Mouse (Mus musculus): ENCODE measurements around the gene Ist1. TPM values are rescaled to one million over a fixed set of nuclear protein-coding genes. Genes with fewer than 3 reads are reported as not detected.
A peak's percentile ranks its signal among the peaks of the same experiment; 100 is the strongest.

The Ist1 gene
- polyA plus RNA-seq, 1 experiment from 2014 or later = 34.1 TPM

DNA sequence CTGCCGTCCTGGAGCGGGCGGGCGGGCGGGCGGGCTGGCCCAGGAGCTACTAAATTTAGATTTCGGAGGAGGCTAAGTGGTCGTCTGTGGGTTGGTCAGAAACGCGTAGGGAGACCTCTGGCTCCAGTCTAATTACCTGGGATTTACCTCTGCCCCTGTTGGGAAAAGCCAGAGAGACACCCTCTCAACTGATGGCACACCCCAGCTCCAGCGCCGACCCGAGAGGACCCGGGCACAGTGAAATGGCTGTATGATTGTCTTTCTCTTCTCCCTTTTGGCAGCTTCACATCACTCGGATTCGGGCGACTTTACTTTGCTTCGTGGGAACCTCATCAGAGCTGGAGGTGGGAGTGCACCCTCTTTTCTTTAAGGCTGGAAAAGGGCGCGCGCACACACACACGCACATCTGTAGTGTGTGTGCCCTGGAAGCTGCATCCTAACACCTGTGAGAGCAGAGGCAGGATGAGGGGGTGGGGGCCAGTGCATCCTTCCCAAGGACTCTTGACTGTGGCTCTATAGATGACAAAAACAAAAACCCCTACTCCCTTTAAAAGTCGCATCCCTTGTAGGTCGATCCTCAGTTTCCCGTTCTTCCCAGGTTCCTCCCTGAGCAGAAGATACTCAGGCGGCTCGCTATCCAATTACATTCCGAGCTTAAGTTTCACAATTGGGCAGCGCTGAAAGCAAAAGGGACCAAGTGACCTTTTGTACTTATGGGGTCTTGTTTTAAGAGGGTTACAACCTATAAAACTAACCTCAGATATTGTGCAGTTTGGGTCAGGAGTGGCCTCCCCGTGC is 13.2 kb upstream of the Ist1 start:
- H3K4me1 ChIP-seq (replicated peaks) = peaks cover 33% of the 10 kb centered on the region
- ATAC-seq (ENCODE audit: insufficient read depth) = peak; percentile 8
- peaks cover 32% of the 10 kb centered on the region for H3K36me3 ChIP-seq (replicated peaks)
- H3K9ac ChIP-seq = peak overlapping the region; percentile 96
- peak overlapping the region; percentile 98 for H3K4me2 ChIP-seq
- no peaks in the 10 kb centered on the region for H3K9me3 ChIP-seq (replicated peaks)
- peak overlapping the region; percentile 65 for H3K27ac ChIP-seq (replicated peaks)
- 3% methylated on average over 30 of the region's 30 CpGs for WGBS (ENCODE audit: insufficient replicate concordance)
- H3K27me3 ChIP-seq = peaks cover 23% of the 10 kb centered on the region
- peak overlapping the region; percentile 87 for H3K4me3 ChIP-seq (replicated peaks)

DNA sequence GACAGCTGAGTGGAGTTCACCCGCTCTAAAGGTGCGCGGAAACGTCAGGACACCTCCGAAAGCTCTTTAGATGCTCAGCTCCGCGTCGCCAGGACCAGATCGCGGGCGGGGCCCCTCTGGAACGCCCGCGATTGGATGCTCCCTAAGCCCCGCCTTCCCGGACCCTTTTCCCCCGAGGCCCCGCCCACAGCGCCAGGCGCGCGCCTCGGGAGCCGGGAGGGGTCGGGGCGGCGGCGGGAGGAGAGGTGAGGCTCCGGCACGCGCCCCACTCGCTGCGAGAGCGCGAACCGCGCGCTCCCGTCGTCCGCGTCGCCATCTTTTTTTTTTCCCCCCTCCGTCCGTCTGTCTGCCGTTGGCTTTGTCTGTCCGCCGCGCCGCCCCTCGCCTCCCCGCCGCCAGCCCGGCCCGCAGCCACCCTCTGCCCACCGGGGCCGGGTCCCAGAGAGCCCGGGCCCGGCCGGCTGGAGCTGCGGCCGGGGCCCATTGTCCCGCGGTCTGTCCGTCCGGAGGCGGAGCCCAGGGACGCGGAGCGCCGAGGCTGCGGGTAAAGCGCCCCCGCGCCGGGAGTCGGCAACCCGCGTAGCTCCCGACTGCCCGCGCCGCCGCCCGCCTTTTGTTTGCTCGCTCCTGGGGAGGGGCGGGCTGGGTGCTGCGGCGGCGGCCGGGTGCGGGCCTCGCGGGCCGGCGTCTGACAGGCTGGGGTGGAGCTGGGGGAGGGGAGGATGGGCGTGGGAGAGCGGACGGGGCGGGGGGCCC is 12.4 kb upstream of the Ist1 start, which contains the start of gene Zfp821:
Zfp821 (plus strand) TSS at position 227 of the 756 bp plus-strand sequence.
- ATAC-seq (ENCODE audit: insufficient read depth) = peak; percentile 93
- peak within 1 kb of the TSS; percentile 87 for H3K4me3 ChIP-seq (replicated peaks)
- H3K9me3 ChIP-seq (replicated peaks) = no peaks in the 10 kb centered on the region
- peak within 1 kb of the TSS; percentile 98 for H3K4me2 ChIP-seq
- peaks cover 28% of the 10 kb centered on the region for H3K27me3 ChIP-seq
- H3K9ac ChIP-seq = peak within 1 kb of the TSS; percentile 96
- H3K36me3 ChIP-seq (replicated peaks) = peaks cover 24% of the 10 kb centered on the region
- under 1% methylated on average over 91 of the region's 100 CpGs for WGBS (ENCODE audit: insufficient replicate concordance)
- peak within 1 kb of the TSS; percentile 92 for H3K27ac ChIP-seq (replicated peaks)
- H3K4me1 ChIP-seq (replicated peaks) = peaks cover 33% of the 10 kb centered on the region

- Histone ChIP-seq H3K4me3 (replicated peaks) (peak overlapping the region; percentile 87), H3K4me2 (peak overlapping the region; percentile 98), H3K4me1 (replicated peaks) (peaks cover 33% of the 10 kb centered on the region), H3K36me3 (replicated peaks) (peaks cover 16% of the 10 kb centered on the region), H3K27ac (replicated peaks) (peak overlapping the region; percentile 83), H3K27me3 (peaks cover 30% of the 10 kb centered on the region), H3K9ac (peak overlapping the region; percentile 57), H3K9me3 (replicated peaks) (no peaks in the 10 kb centered on the region)
- 3% methylated on average over 24 of the region's 24 CpGs for WGBS (ENCODE audit: insufficient replicate concordance)
- ATAC-seq (ENCODE audit: insufficient read depth) = peak; percentile 27
These were observed 11.7 kb upstream of the Ist1 start for GRCm38 (mm10) chr8:109704565-109705319.

DNA sequence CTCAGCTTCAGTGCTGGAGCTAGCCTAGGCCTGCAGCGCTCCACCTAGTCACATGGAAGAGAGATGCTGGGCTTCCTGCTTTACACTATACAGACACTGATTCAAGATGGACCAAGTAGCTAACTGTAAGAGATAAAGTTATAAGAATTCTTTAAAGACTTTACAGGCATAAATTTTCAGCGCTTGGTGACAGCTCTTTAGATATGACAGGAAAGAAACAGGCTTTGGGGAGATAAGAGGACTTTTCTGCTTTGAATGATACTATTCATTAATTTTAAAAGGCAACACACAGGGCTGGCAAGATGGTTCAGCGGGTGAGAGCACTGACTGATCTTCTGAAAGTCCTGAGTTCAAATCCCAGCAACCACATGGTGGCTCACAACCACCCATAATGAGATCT is 5.4 kb upstream of the Ist1 start:
- no peak overlapping the region for H3K9ac ChIP-seq
- H3K27ac ChIP-seq (replicated peaks) = no peak overlapping the region
- no peak overlapping the region for H3K4me3 ChIP-seq (replicated peaks)
- no peaks in the 10 kb centered on the region for H3K36me3 ChIP-seq (replicated peaks)
- H3K9me3 ChIP-seq (replicated peaks) = no peaks in the 10 kb centered on the region
- 51% methylated on average over 3 of the region's 3 CpGs for WGBS (ENCODE audit: insufficient replicate concordance)
- no peak overlapping the region for H3K4me2 ChIP-seq
- ATAC-seq (ENCODE audit: insufficient read depth) = no peak
- H3K27me3 ChIP-seq = peaks cover 23% of the 10 kb centered on the region
- peaks cover 9% of the 10 kb centered on the region for H3K4me1 ChIP-seq (replicated peaks)

- Histone ChIP-seq H3K27me3 (peaks cover 16% of the 10 kb centered on the region), H3K4me3 (replicated peaks) (no peak overlapping the region), H3K36me3 (replicated peaks) (no peaks in the 10 kb centered on the region), H3K9me3 (replicated peaks) (no peaks in the 10 kb centered on the region), H3K27ac (replicated peaks) (no peak overlapping the region), H3K9ac (no peak overlapping the region), H3K4me2 (no peak overlapping the region), H3K4me1 (replicated peaks) (peaks cover 11% of the 10 kb centered on the region)
- WGBS (ENCODE audit: insufficient replicate concordance) = 65% methylated on average over 1 of the region's 1 CpGs
- no peak for ATAC-seq (ENCODE audit: insufficient read depth)
These were observed 4.7 kb upstream of the Ist1 start for GRCm38 (mm10) chr8:109697754-109698153.

DNA sequence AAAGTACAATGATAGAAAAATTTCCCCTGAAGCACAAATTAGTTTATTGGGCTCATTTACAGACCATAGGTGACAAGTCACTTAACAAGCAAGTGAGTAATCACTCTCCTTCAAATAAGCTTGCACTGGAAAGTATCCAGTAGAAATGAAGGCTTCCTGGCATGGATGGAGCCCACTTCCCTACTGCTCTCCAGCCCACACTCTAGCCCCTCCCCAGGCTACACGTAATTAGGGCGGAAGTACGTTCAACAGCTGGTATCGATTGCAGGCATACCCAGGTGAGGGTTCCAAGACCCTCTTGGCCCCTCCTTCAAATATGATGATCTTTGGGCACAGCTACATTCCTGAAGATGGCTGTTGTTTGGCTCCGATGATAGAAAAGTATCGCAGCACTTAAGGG is 1.1 kb upstream of the Ist1 start:
- Histone ChIP-seq H3K36me3 (replicated peaks) (no peaks in the 10 kb centered on the region), H3K9ac (no peak overlapping the region), H3K4me3 (replicated peaks) (peak overlapping the region; percentile 99), H3K9me3 (replicated peaks) (no peaks in the 10 kb centered on the region), H3K4me1 (replicated peaks) (peaks cover 32% of the 10 kb centered on the region), H3K27me3 (no peaks in the 10 kb centered on the region), H3K4me2 (peak overlapping the region; percentile 89), H3K27ac (replicated peaks) (no peak overlapping the region)
- 66% methylated on average over 6 of the region's 6 CpGs for WGBS (ENCODE audit: insufficient replicate concordance)
- ATAC-seq (ENCODE audit: insufficient read depth) = no peak

DNA sequence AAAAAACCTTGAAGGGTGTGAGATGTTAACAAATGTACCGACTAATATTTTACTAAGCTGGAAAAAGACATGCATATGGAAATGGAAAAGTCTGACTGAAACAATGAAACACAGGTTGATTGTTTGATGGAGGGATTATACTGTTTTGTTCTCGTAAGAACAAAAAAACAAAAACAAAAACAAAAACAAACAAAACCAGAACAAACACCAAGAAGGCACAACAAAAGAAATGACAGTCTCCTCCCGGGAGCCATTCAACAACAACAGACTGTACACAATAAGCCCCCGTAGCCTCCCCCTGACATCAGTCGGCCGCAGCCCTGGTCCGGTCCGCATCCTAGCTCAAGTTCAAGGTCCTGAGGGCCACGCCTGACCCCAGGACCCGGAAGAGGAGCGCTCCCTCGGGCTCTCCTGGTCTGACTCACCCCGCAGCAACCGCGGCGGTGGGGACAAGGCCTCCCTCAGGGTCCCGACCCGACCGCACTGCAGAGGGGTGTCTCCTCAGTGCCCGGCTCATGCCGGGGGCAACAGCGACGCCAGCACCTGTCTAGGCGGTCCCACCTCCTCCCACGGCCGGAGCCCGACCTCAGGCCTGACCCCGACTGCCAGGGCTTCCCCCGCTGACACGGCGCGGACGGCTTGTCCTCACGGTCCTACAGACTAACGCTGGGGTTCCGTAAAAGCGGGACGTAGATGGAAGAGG is 466 bp downstream of the Ist1 start:
- peak overlapping the region; percentile 99 for H3K4me3 ChIP-seq (replicated peaks)
- peak overlapping the region; percentile 87 for H3K27ac ChIP-seq (replicated peaks)

GRCm38 (mm10) chr8:109691769-109692168 is 1.3 kb downstream of the Ist1 start:
- Histone ChIP-seq H3K27ac (replicated peaks) (no peak overlapping the region), H3K9me3 (replicated peaks) (no peaks in the 10 kb centered on the region), H3K4me2 (peak overlapping the region; percentile 89), H3K27me3 (no peaks in the 10 kb centered on the region), H3K4me1 (replicated peaks) (peaks cover 43% of the 10 kb centered on the region), H3K9ac (peak overlapping the region; percentile 94), H3K4me3 (replicated peaks) (peak overlapping the region; percentile 99), H3K36me3 (replicated peaks) (no peaks in the 10 kb centered on the region)
- WGBS (ENCODE audit: insufficient replicate concordance) = 29% methylated on average over 5 of the region's 5 CpGs
- ATAC-seq (ENCODE audit: insufficient read depth) = no peak

More for the DNA sequence above, 466 bp downstream of the Ist1 start:
- peak overlapping the region; percentile 94 for H3K9ac ChIP-seq
- no peaks in the 10 kb centered on the region for H3K27me3 ChIP-seq
- peak overlapping the region; percentile 89 for H3K4me2 ChIP-seq
- peak; percentile 74 for ATAC-seq (ENCODE audit: insufficient read depth)
- WGBS (ENCODE audit: insufficient replicate concordance) = under 1% methylated on average over 38 of the region's 38 CpGs
- no peaks in the 10 kb centered on the region for H3K9me3 ChIP-seq (replicated peaks)
- peaks cover 35% of the 10 kb centered on the region for H3K4me1 ChIP-seq (replicated peaks)
- H3K36me3 ChIP-seq (replicated peaks) = no peaks in the 10 kb centered on the region

GRCm38 (mm10) chr8:109687248-109687647 is 5.8 kb downstream of the Ist1 start:
- Histone ChIP-seq H3K4me3 (replicated peaks) (no peak overlapping the region), H3K4me1 (replicated peaks) (peaks cover 38% of the 10 kb centered on the region), H3K9me3 (replicated peaks) (no peaks in the 10 kb centered on the region), H3K9ac (no peak overlapping the region), H3K4me2 (no peak overlapping the region), H3K36me3 (replicated peaks) (peaks cover 16% of the 10 kb centered on the region), H3K27ac (replicated peaks) (no peak overlapping the region), H3K27me3 (no peaks in the 10 kb centered on the region)
- WGBS (ENCODE audit: insufficient replicate concordance) = 69% methylated on average over 5 of the region's 5 CpGs
- no peak for ATAC-seq (ENCODE audit: insufficient read depth)

DNA sequence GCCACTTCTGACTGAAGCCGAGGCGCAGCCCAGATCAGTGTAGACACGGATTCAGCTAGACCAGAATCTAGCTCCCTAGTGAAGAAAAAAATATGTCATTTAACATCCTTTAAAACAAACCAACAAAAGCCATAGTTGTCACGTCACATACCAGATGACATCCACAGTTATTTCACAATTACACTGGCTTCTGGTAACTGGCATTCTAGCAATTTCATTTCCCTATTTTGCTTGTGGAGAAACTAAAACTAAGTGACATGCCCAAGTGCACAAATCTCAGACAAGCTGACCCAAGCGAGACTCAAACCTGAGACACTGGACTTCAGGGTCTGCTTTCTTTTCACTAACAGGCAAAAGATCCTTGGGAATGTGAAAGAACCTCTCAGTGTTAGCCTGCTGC is 10.9 kb downstream of the Ist1 start:
- 79% methylated on average over 5 of the region's 5 CpGs for WGBS (ENCODE audit: insufficient replicate concordance)
- no peaks in the 10 kb centered on the region for H3K27me3 ChIP-seq
- no peak overlapping the region for H3K27ac ChIP-seq (replicated peaks)
- H3K36me3 ChIP-seq (replicated peaks) = peaks cover 65% of the 10 kb centered on the region
- H3K9ac ChIP-seq = no peak overlapping the region
- no peak overlapping the region for H3K4me3 ChIP-seq (replicated peaks)
- no peak overlapping the region for H3K4me2 ChIP-seq
- ATAC-seq (ENCODE audit: insufficient read depth) = no peak
- no peaks in the 10 kb centered on the region for H3K9me3 ChIP-seq (replicated peaks)
- H3K4me1 ChIP-seq (replicated peaks) = peaks cover 10% of the 10 kb centered on the region
